Mouse (Mus musculus): ENCODE results near the gene Cox5b. TPM values are rescaled to one million over a fixed set of nuclear protein-coding genes. Genes with fewer than 3 reads are reported as not detected.
"Not testable (repeated sequence)": the region's sequence is repeated elsewhere in the genome, so short reads cannot be mapped to it uniquely, and the experiment has no call there.

Cox5b gene
- total and polyA plus RNA-seq, 2 experiments from 2014 or later: 302 to 761 TPM

DNA sequence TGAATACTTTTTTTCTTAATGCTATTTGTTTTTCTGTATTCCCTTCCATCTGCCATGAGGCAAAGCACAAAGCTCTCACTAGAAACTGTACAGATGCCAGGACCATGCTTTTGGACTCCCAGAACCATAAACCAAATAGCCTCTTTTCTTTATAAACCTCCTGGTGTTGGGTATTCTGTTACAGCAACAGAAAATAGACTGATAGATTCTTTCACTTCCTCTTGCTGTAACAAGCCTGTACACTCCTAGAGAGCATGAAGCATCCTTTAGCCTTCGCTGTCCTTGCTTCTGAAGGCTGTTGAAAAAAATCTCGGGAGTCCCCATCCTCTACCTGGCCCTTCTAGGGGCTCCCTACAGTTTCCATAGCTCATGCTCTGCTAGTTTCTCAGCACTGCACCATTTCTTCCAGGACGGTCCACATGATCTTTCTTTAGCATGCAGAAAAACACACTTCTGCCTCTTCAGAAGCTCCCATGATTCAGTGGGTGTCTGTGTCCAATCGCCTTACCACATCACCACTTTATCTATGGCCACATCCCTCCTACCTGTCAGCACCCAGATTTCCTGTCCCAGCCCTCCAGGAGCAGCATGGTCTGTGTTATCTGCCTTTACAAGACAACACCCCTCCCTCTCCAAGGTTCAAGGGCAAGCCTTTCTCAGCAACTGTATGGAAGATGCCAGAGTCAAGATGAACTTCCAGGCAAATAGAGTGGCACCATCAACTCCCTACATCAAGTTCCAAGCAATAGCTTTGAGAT lies 33.4 kb upstream of the Cox5b start:
- Histone ChIP-seq H3K36me3 (ENCODE audit: insufficient read depth) (no peaks in the 10 kb centered on the region), H3K4me2 (ENCODE audit: low read depth) (no peak overlapping the region), H3K4me3 (ENCODE audit: low read depth, low read length) (no peak overlapping the region), H3K9me3 (ENCODE audit: low read length) (no peaks in the 10 kb centered on the region), H3K27ac (ENCODE audit: low read depth, low read length) (no peak overlapping the region), H3K9ac (no peak overlapping the region), H3K4me1 (ENCODE audit: insufficient read depth) (no peaks in the 10 kb centered on the region), H3K27me3 (ENCODE audit: insufficient read depth, low read length) (no peaks in the 10 kb centered on the region)
- WGBS: 83% methylated on average over 4 of the region's 4 CpGs
- DNase-seq: no peak
- ATAC-seq: no peak
- TF ChIP-seq CTCF (IDR thresholded peaks at IDR 0.05; ENCODE audit: low read depth): no peak

DNA sequence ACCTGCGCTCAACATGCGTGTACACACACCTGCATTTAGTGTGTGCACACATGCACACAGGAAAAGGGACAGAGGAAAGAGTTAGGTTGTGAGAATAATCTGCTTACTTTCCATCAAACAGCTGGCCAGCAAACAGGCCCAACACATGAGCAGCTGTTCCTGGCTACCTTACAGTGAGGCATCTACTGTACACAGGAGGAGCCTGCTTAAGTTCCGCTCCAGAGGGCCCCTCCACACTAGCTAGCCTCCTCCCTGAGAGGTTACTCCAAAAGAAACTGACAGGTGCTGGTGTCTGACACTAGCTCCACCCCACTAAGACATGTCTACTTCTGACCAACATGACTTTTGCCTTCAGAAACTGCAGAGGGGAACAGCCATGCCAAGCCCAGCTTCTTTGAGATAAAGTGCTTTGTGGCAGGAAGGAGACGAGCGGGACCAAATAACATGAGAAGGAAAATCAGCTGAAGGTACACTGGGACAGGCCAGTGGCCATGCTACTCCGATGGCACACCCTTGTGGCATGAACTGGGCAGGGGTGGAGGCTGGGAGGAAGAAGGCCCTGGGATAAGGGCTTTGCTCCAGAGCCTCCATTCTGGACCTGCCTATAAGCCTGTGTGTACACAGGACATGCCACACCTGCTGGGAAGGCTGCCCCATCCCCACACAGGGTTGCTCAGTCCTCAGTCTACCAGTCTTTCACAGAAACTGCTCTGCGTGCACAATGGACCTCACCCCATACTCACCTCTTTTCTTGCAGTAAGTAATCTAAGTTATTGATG lies 32.4 kb upstream of the Cox5b start:
- no peaks in the 10 kb centered on the region for H3K27me3 ChIP-seq (ENCODE audit: insufficient read depth, low read length)
- H3K4me2 ChIP-seq (ENCODE audit: low read depth): no peak overlapping the region
- WGBS: 81% methylated on average over 7 of the region's 7 CpGs
- ATAC-seq (no peak), DNase-seq (no peak)
- no peak for TF ChIP-seq CTCF (IDR thresholded peaks at IDR 0.05; ENCODE audit: low read depth)
- no peak overlapping the region for H3K9ac ChIP-seq
- H3K4me3 ChIP-seq (ENCODE audit: low read depth, low read length): no peak overlapping the region
- H3K27ac ChIP-seq (ENCODE audit: low read depth, low read length): no peak overlapping the region
- H3K9me3 ChIP-seq (ENCODE audit: low read length): no peaks in the 10 kb centered on the region
- H3K36me3 ChIP-seq (ENCODE audit: insufficient read depth): no peaks in the 10 kb centered on the region
- no peaks in the 10 kb centered on the region for H3K4me1 ChIP-seq (ENCODE audit: insufficient read depth)

DNA sequence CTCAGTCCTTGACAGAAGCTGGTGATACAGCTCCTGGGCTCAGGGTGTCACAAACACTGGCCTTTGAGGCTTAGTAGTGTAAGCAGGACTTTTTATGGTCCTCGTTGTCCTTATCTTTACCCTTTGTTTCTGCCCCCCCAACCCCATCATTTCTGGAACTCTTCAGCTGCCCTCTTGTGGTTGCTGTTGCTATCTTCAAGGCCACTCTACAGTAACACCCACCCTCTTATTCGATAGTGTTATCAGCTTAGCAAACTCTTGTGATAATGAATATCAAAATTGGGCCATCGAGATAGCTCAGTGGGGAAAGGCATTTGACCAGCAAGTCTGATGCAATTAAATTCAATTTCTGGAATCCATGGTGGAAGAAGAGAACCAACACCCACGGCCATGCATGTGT lies 26.8 kb upstream of the Cox5b start:
- Histone ChIP-seq H3K36me3 (ENCODE audit: insufficient read depth) (no peaks in the 10 kb centered on the region), H3K27me3 (ENCODE audit: insufficient read depth, low read length) (no peaks in the 10 kb centered on the region), H3K4me2 (ENCODE audit: low read depth) (no peak overlapping the region), H3K27ac (ENCODE audit: low read depth, low read length) (no peak overlapping the region), H3K9me3 (ENCODE audit: low read length) (no peaks in the 10 kb centered on the region), H3K4me3 (ENCODE audit: low read depth, low read length) (no peak overlapping the region), H3K9ac (no peak overlapping the region), H3K4me1 (ENCODE audit: insufficient read depth) (no peaks in the 10 kb centered on the region)
- DNase-seq (peak; percentile 42), ATAC-seq (peak; percentile 45)
- WGBS: 75% methylated on average over 4 of the region's 4 CpGs
- TF ChIP-seq CTCF (IDR thresholded peaks at IDR 0.05; ENCODE audit: low read depth): peak; percentile 52

DNA sequence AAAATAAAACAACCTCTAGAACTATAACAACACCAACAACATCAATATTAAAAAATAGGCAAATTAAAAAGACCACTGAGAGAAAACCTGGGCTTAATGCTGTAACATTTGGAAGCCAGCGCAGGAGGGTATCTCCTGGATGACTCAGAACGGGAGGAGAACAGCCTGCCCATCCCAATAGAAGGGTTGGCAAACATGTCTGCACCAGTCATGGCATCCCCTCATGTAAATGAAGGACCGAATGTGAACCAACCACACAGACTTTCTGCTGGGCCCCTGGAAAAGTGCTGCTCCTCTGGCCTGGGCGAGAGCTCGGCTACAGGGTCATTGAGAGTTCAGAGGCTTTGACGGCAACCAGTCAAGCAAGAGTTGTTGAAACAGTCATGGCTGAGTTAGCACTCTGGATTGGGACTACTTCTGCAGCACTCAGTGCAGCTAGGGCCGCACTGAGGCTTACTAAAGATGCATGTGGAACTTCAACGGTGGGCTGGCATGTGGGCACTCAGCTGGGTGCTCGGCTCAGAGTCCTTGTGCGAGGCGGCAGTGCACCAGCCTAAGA lies 26.0 kb upstream of the Cox5b start:
- ATAC-seq (no peak), DNase-seq (no peak)
- Histone ChIP-seq H3K27ac (ENCODE audit: low read depth, low read length) (no peak overlapping the region), H3K9me3 (ENCODE audit: low read length) (no peaks in the 10 kb centered on the region), H3K9ac (no peak overlapping the region), H3K4me3 (ENCODE audit: low read depth, low read length) (no peak overlapping the region), H3K27me3 (ENCODE audit: insufficient read depth, low read length) (no peaks in the 10 kb centered on the region), H3K4me1 (ENCODE audit: insufficient read depth) (no peaks in the 10 kb centered on the region), H3K36me3 (ENCODE audit: insufficient read depth) (no peaks in the 10 kb centered on the region), H3K4me2 (ENCODE audit: low read depth) (no peak overlapping the region)
- 80% methylated on average over 11 of the region's 11 CpGs for WGBS
- TF ChIP-seq CTCF (IDR thresholded peaks at IDR 0.05; ENCODE audit: low read depth): no peak

DNA sequence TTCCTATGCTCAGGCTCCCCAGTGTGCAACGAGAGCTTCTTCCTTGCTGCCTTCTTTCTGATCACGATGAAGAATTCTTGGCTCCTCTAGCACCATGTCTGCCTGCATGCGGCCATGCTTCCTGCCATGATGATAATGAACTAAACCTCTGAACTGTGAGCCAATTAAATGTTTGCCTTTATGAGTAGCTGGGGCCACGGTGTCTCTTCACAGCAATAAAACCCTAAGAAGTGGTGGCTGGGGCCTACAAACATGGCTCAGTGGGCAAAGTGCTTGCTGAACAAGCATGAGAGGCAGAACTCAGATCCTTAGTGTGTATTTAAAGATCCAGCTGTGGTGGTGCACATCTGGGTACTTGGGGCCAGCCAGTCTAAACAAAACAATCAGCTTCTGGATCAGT lies 25.3 kb upstream of the Cox5b start:
- ATAC-seq: no peak
- H3K4me3 ChIP-seq (ENCODE audit: low read depth, low read length): no peak overlapping the region
- H3K4me1 ChIP-seq (ENCODE audit: insufficient read depth): no peaks in the 10 kb centered on the region
- H3K9me3 ChIP-seq (ENCODE audit: low read length): no peaks in the 10 kb centered on the region
- no peak overlapping the region for H3K27ac ChIP-seq (ENCODE audit: low read depth, low read length)
- no peak for DNase-seq
- no peak overlapping the region for H3K9ac ChIP-seq
- H3K4me2 ChIP-seq (ENCODE audit: low read depth): no peak overlapping the region
- 65% methylated on average over 4 of the region's 4 CpGs for whole genome bisulfite sequencing
- H3K36me3 ChIP-seq (ENCODE audit: insufficient read depth): no peaks in the 10 kb centered on the region
- no peaks in the 10 kb centered on the region for H3K27me3 ChIP-seq (ENCODE audit: insufficient read depth, low read length)
- no peak for TF ChIP-seq CTCF (IDR thresholded peaks at IDR 0.05; ENCODE audit: low read depth)

DNA sequence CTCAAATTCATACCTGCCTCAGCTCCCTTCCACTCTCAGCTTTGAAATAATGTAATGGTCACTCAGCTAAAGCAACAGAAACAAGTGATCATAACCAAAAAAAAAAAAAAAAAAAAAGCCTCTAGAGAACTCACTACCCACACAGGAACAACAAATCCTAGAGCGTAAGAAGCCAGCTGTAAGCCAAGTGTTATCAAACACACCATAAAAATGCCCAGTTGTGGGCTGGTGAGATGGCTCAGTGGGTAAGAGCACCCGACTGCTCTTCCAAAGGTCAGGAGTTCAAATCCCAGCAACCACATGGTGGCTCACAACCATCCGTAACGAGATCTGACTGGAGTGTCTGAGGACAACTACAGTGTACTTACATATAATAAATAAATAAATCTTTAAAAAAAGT lies 23.2 kb upstream of the Cox5b start:
- not testable (repeated sequence) for H3K36me3 ChIP-seq (ENCODE audit: insufficient read depth); H3K9me3 ChIP-seq (ENCODE audit: low read length); H3K4me1 ChIP-seq (ENCODE audit: insufficient read depth); H3K4me3 ChIP-seq (ENCODE audit: low read depth, low read length); ATAC-seq; H3K27me3 ChIP-seq (ENCODE audit: insufficient read depth, low read length); H3K4me2 ChIP-seq (ENCODE audit: low read depth); H3K9ac ChIP-seq; H3K27ac ChIP-seq (ENCODE audit: low read depth, low read length); DNase-seq
- WGBS: 65% methylated on average over 3 of the region's 4 CpGs

DNA sequence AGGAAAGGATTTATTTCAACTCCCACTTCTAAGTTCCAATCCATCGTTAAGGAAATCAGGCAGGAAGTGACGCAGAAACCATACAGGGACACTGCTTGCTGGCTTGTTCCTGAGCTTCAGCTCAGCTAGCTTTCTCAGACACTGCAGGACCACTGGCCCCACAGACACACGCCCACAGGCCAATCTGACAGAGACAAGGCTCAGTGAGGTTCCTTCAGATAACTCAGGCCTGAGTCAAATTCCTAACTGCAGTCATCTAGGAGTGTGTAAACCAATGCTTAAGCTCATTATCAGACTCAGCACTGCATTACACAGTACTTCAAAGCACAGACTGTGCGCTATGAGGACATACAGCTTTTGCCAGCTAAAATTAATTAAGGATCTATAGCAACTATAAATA lies 21.0 kb upstream of the Cox5b start:
- H3K4me2 ChIP-seq (ENCODE audit: low read depth): no peak overlapping the region
- no peaks in the 10 kb centered on the region for H3K9me3 ChIP-seq (ENCODE audit: low read length)
- no peak overlapping the region for H3K9ac ChIP-seq
- no peak overlapping the region for H3K4me3 ChIP-seq (ENCODE audit: low read depth, low read length)
- no peak overlapping the region for H3K27ac ChIP-seq (ENCODE audit: low read depth, low read length)
- no peaks in the 10 kb centered on the region for H3K4me1 ChIP-seq (ENCODE audit: insufficient read depth)
- no peak for DNase-seq
- H3K27me3 ChIP-seq (ENCODE audit: insufficient read depth, low read length): no peaks in the 10 kb centered on the region
- WGBS: 72% methylated on average over 4 of the region's 4 CpGs
- no peak for ATAC-seq
- no peak for TF ChIP-seq CTCF (IDR thresholded peaks at IDR 0.05; ENCODE audit: low read depth)
- H3K36me3 ChIP-seq (ENCODE audit: insufficient read depth): no peaks in the 10 kb centered on the region

Measured in forebrain, postnatal 0 days (tissue).